Mouse (Mus musculus) erythroblast, embryonic 14.5 days (primary cell): ENCODE measurements around the gene Frmd8.

ENCODE experiments used
- GATA1 ChIP-seq: IDR thresholded peaks from 2 replicates; pipeline ENCODE4 v1.6.1; 2012; ENCODE audit warnings: low read length, inconsistent platforms, mixed read lengths
- TAL1 ChIP-seq: IDR thresholded peaks from 3 replicates; pipeline ENCODE4 v1.6.1; 2012; ENCODE audit warnings: low read length, inconsistent platforms, mixed read lengths

GRCm38 (mm10) chr19:5813567-5813966, 61.5 kb downstream of the Frmd8 start:
- TF ChIP-seq GATA1, result no peak
- TF ChIP-seq TAL1, result no peak
